Mouse (Mus musculus): ENCODE measurements at regions not wholly inside any gene's neighbourhood (a gene's known extent, or its start where the extent isn't known, plus 50 kb on each side); places are given as distances from the start of the nearest gene placed in this dataset.

GRCm38 (mm10) chr1:28894329-28894728 is 114.3 kb upstream of the Gm597 start:
- no peaks in the 10 kb centered on the region for H3K27me3 ChIP-seq (ENCODE audit: control insufficient read depth, insufficient read depth, low read length)
- no peaks in the 10 kb centered on the region for H3K36me3 ChIP-seq (ENCODE audit: control insufficient read depth, insufficient read depth, low read length)
- peaks cover 2% of the 10 kb centered on the region; the same call in 1 of the 2 replicates for H3K4me1 ChIP-seq (ENCODE audit: control insufficient read depth, insufficient read depth, low read length)
- no peak for TF ChIP-seq CTCF (IDR thresholded peaks at IDR 0.05; ENCODE audit: control insufficient read depth, insufficient read depth, insufficient replicate concordance, low read depth, low read length)
- TF ChIP-seq POLR2A (IDR thresholded peaks at IDR 0.05; ENCODE audit: control insufficient read depth, low read depth, low read length), result no peak
- H3K27ac ChIP-seq (ENCODE audit: control insufficient read depth, insufficient read depth, low read depth, low read length), result no peak overlapping the region
- peak overlapping the region; percentile 27; the same call in 1 of the 2 replicates for H3K4me3 ChIP-seq (ENCODE audit: control insufficient read depth, low read depth, low read length)

GRCm38 (mm10) chr1:28877626-28878025 is 97.6 kb upstream of the Gm597 start:
- TF ChIP-seq CTCF (IDR thresholded peaks at IDR 0.05; ENCODE audit: control insufficient read depth, insufficient read depth, insufficient replicate concordance, low read depth, low read length) (no peak), POLR2A (IDR thresholded peaks at IDR 0.05; ENCODE audit: control insufficient read depth, low read depth, low read length) (no peak)

GRCm38 (mm10) chr1:28844589-28844988 is 64.5 kb upstream of the Gm597 start:
- no peak overlapping the region for H3K27ac ChIP-seq (ENCODE audit: control insufficient read depth, insufficient read depth, low read depth, low read length)
- H3K27me3 ChIP-seq (ENCODE audit: control insufficient read depth, insufficient read depth, low read length), result no peaks in the 10 kb centered on the region
- no peaks in the 10 kb centered on the region for H3K4me1 ChIP-seq (ENCODE audit: control insufficient read depth, insufficient read depth, low read length)
- no peaks in the 10 kb centered on the region for H3K36me3 ChIP-seq (ENCODE audit: control insufficient read depth, insufficient read depth, low read length)
- TF ChIP-seq POLR2A (IDR thresholded peaks at IDR 0.05; ENCODE audit: control insufficient read depth, low read depth, low read length), result no peak
- no peak for TF ChIP-seq CTCF (IDR thresholded peaks at IDR 0.05; ENCODE audit: control insufficient read depth, insufficient read depth, insufficient replicate concordance, low read depth, low read length)
- no peak overlapping the region for H3K4me3 ChIP-seq (ENCODE audit: control insufficient read depth, low read depth, low read length)

More at GRCm38 (mm10) chr1:28877626-28878025, 97.6 kb upstream of the Gm597 start:
- Histone ChIP-seq H3K27ac (ENCODE audit: control insufficient read depth, insufficient read depth, low read depth, low read length) (no peak overlapping the region), H3K4me3 (ENCODE audit: control insufficient read depth, low read depth, low read length) (no peak overlapping the region), H3K27me3 (ENCODE audit: control insufficient read depth, insufficient read depth, low read length) (no peaks in the 10 kb centered on the region), H3K4me1 (ENCODE audit: control insufficient read depth, insufficient read depth, low read length) (no peaks in the 10 kb centered on the region), H3K36me3 (ENCODE audit: control insufficient read depth, insufficient read depth, low read length) (no peaks in the 10 kb centered on the region)

- TF ChIP-seq POLR2A (IDR thresholded peaks at IDR 0.05; ENCODE audit: control insufficient read depth, low read depth, low read length) (no peak), CTCF (IDR thresholded peaks at IDR 0.05; ENCODE audit: control insufficient read depth, insufficient read depth, insufficient replicate concordance, low read depth, low read length) (no peak)
- Histone ChIP-seq H3K36me3 (ENCODE audit: control insufficient read depth, insufficient read depth, low read length) (no peaks in the 10 kb centered on the region), H3K27ac (ENCODE audit: control insufficient read depth, insufficient read depth, low read depth, low read length) (no peak overlapping the region), H3K4me3 (ENCODE audit: control insufficient read depth, low read depth, low read length) (no peak overlapping the region), H3K27me3 (ENCODE audit: control insufficient read depth, insufficient read depth, low read length) (no peaks in the 10 kb centered on the region), H3K4me1 (ENCODE audit: control insufficient read depth, insufficient read depth, low read length) (no peaks in the 10 kb centered on the region)
These were observed 61.3 kb upstream of the Gm597 start for GRCm38 (mm10) chr1:28841364-28841763.

Data from testis, adult 2 months (tissue).